Mouse (Mus musculus) C2C12 (cell line): Measurements from ENCODE around the gene 2310003L06Rik. TPM values are rescaled to one million over a fixed set of nuclear protein-coding genes. Genes with fewer than 3 reads are reported as not detected.

Experiments
- H3K27me3 ChIP-seq: one replicate; pipeline ENCODE4 v1.6.1; 2011; ENCODE audit not compliant: control insufficient read depth, insufficient read depth, insufficient read length
- H3K36me3 ChIP-seq: one replicate; pipeline ENCODE4 v1.6.1; 2011; ENCODE audit not compliant: control insufficient read depth, insufficient read depth
- H3K4me3 ChIP-seq: one replicate; pipeline ENCODE4 v1.5.1; 2011; ENCODE audit warnings: mild to moderate bottlenecking, control low read depth; ENCODE audit not compliant: poor library complexity, insufficient read depth, severe bottlenecking
- H3K79me2 ChIP-seq: one replicate; pipeline ENCODE4 v1.6.1; 2011; ENCODE audit not compliant: control insufficient read depth, insufficient read depth
- H3K79me3 ChIP-seq: one replicate; pipeline ENCODE4 v1.6.1; 2011; ENCODE audit warnings: low read depth, control low read depth
- H3ac ChIP-seq: one replicate; pipeline ENCODE3; 2011; ENCODE audit warnings: low read depth; ENCODE audit not compliant: control insufficient read depth, insufficient read length
- CEBPB ChIP-seq: IDR thresholded peaks from one replicate; pipeline ENCODE4 v1.6.1; 2011; ENCODE audit warnings: low read depth, mild to moderate bottlenecking, control low read depth, moderate library complexity
- CTCF ChIP-seq: IDR thresholded peaks from one replicate; pipeline ENCODE4 v1.5.1; 2011; ENCODE audit not compliant: control insufficient read depth, insufficient read depth, insufficient read length
- FOSL1 ChIP-seq: IDR thresholded peaks from one replicate; pipeline ENCODE4 v1.8.0; 2011; ENCODE audit warnings: mild to moderate bottlenecking, low read length; ENCODE audit not compliant: poor library complexity, insufficient read depth, severe bottlenecking
- MAX ChIP-seq: IDR thresholded peaks from one replicate; pipeline ENCODE4 v1.6.1; 2011; ENCODE audit warnings: mild to moderate bottlenecking, control low read depth
- MYOD1 ChIP-seq: IDR thresholded peaks from one replicate; pipeline ENCODE4 v1.6.1; 2011; ENCODE audit warnings: low read depth; ENCODE audit not compliant: control insufficient read depth, insufficient read length
- MYOG ChIP-seq: IDR thresholded peaks from one replicate; pipeline ENCODE4 v1.6.1; 2011; ENCODE audit not compliant: control insufficient read depth, insufficient read length; ENCODE audit errors: extremely low read depth
- USF1 ChIP-seq: IDR thresholded peaks from one replicate; pipeline ENCODE4 v1.6.1; 2011; ENCODE audit warnings: low read depth, mild to moderate bottlenecking, control low read depth, moderate library complexity
- polyA plus RNA-seq: library from polyadenylated mRNA; unstranded; fragments of >200 nt; fragmentation: generic; extraction: Trizol; gene quantifications from one replicate; pipeline ENCODE4 v1.2.1, GENCODE M21; 2012; ENCODE audit warnings: missing spikeins

Gene 2310003L06Rik
- polyA plus RNA-seq, 1 experiment, result not detected

- TF ChIP-seq MAX, result no peak
- no peak for TF ChIP-seq CEBPB
- TF ChIP-seq CTCF, result no peak
- TF ChIP-seq MYOD1, result no peak
- no peak for TF ChIP-seq MYOG
- TF ChIP-seq FOSL1, result no peak
- no peak for TF ChIP-seq USF1
- no peak overlapping the region for H3K4me3 ChIP-seq
Observed at GRCm38 (mm10) chr5:87951836-87952235, 17.4 kb upstream of the 2310003L06Rik start.

GRCm38 (mm10) chr5:87979139-87979538 is 9.9 kb downstream of the 2310003L06Rik start, which contains the start of gene Cabs1:
Cabs1 (plus strand) TSS chr5:87979439.
- Histone ChIP-seq H3K4me3 (no peak within 1 kb of the TSS), H3ac (no peak within 1 kb of the TSS), H3K79me2 (no peaks in the 10 kb centered on the region), H3K36me3 (no peaks in the 10 kb centered on the region), H3K27me3 (no peaks in the 10 kb centered on the region), H3K79me3 (no peaks in the 10 kb centered on the region)
- TF ChIP-seq CEBPB, result no peak

More at GRCm38 (mm10) chr5:87951836-87952235, 17.4 kb upstream of the 2310003L06Rik start:
- Histone ChIP-seq H3ac (no peak overlapping the region), H3K36me3 (no peaks in the 10 kb centered on the region), H3K27me3 (no peaks in the 10 kb centered on the region), H3K79me2 (no peaks in the 10 kb centered on the region), H3K79me3 (no peaks in the 10 kb centered on the region)

GRCm38 (mm10) chr5:87982468-87983214 is 13.4 kb downstream of the 2310003L06Rik start:
- Histone ChIP-seq H3K4me3 (no peak overlapping the region), H3K27me3 (no peaks in the 10 kb centered on the region), H3K79me3 (no peaks in the 10 kb centered on the region), H3K79me2 (no peaks in the 10 kb centered on the region), H3ac (no peak overlapping the region), H3K36me3 (no peaks in the 10 kb centered on the region)
- TF ChIP-seq MYOD1 (no peak), FOSL1 (no peak), CEBPB (no peak), CTCF (no peak), MYOG (no peak), USF1 (no peak)

GRCm38 (mm10) chr5:88002249-88002648 is 33.0 kb downstream of the 2310003L06Rik start, which contains the start of gene Smr3a:
Smr3a (plus strand) TSS chr5:88002549.
- no peaks in the 10 kb centered on the region for H3K79me2 ChIP-seq
- H3K4me3 ChIP-seq, result no peak within 1 kb of the TSS
- TF ChIP-seq FOSL1 (no peak), MYOG (no peak), CTCF (no peak), CEBPB (no peak), MYOD1 (no peak), MAX (no peak), USF1 (no peak)
- no peaks in the 10 kb centered on the region for H3K79me3 ChIP-seq
- H3K27me3 ChIP-seq, result no peaks in the 10 kb centered on the region
- H3K36me3 ChIP-seq, result no peaks in the 10 kb centered on the region
- H3ac ChIP-seq, result no peak within 1 kb of the TSS

- Histone ChIP-seq H3K27me3 (no peaks in the 10 kb centered on the region), H3ac (no peak overlapping the region), H3K79me3 (no peaks in the 10 kb centered on the region), H3K4me3 (no peak overlapping the region), H3K79me2 (no peaks in the 10 kb centered on the region), H3K36me3 (no peaks in the 10 kb centered on the region)
- no peak for TF ChIP-seq FOSL1
- TF ChIP-seq MAX, result no peak
- TF ChIP-seq MYOG, result no peak
- no peak for TF ChIP-seq CTCF
- no peak for TF ChIP-seq USF1
- no peak for TF ChIP-seq MYOD1
- TF ChIP-seq CEBPB, result no peak
Observed at GRCm38 (mm10) chr5:88005241-88005640, 36.0 kb downstream of the 2310003L06Rik start.

Other genes starting within 250 kb of the 2310003L06Rik start
- gene Csn1s2a, start 194.9 kb upstream of the 2310003L06Rik start, polyA plus RNA-seq, result not detected
- gene Csn1s2b, start 161.4 kb upstream of the 2310003L06Rik start, polyA plus RNA-seq, result not detected
- not detected for gene Prr27, start 143.8 kb upstream of the 2310003L06Rik start, polyA plus RNA-seq
- not detected for gene Odam, start 84.4 kb upstream of the 2310003L06Rik start, polyA plus RNA-seq
- 0.83 TPM for gene Csn3, start 43.9 kb upstream of the 2310003L06Rik start, polyA plus RNA-seq
- gene Gm28434, start 58 bp downstream of the 2310003L06Rik start, polyA plus RNA-seq, result not detected
- not detected for gene Cabs1, start 10.0 kb downstream of the 2310003L06Rik start, polyA plus RNA-seq
- not detected for gene Smr3a, start 33.1 kb downstream of the 2310003L06Rik start, polyA plus RNA-seq
- not detected for gene Smr2, start 117.1 kb downstream of the 2310003L06Rik start, polyA plus RNA-seq
- gene Gm11116, start 142.1 kb downstream of the 2310003L06Rik start, polyA plus RNA-seq, result not detected
- gene Gm11115, start 184.6 kb downstream of the 2310003L06Rik start, polyA plus RNA-seq, result not detected